Mouse (Mus musculus) lung, postnatal 36 days (tissue): ENCODE data around the gene Alkbh3.

Source experiments
- DNase-seq: peaks from one replicate; pipeline ENCODE4 v3.0.0; 2022; ENCODE audit warnings: mixed read lengths

The Alkbh3 gene

DNA sequence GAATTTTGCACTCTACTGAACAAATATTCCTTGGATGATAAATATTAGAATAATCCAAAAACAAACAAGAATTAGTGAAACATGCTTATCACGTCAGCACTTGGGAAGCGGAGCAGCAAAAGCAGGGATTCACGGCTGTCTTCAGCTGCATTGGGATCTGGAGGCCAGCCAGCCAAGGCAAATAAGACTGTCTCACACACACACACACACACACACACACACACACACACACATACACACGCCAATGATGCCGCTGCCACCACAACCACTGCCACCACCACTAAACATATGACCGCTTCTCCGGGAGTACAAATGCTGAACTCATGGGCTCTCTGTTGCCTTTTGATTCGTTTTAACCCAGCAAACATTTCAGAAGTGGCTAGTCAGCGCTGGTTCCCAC is 56.9 kb downstream of the Alkbh3 start:
- no peak for DNase-seq

DNA sequence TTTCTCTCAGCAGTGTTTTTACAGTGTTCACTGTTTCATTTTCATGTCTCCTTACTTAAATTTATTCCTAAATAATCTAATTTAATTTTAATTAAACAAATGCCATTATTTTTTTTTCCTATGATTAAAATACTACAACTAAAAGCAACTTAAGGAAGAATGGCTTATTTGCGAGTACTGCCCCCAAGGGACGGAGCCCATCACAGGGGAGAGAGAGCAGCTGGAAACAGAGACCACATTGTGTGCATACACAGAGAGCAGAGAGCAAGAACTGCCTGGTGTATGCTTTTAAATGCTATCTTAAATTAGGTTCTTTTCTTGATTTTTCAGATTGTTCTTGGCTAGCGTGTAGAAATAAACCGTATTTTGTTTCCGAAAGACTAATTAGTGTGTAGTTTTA is 63.6 kb downstream of the Alkbh3 start:
- DNase-seq: no peak

- no peak for DNase-seq
Observed at GRCm38 (mm10) chr2:93944855-93945254, 65.8 kb downstream of the Alkbh3 start.

- no peak for DNase-seq
Observed at GRCm38 (mm10) chr2:93944099-93944498, 66.5 kb downstream of the Alkbh3 start.

DNA sequence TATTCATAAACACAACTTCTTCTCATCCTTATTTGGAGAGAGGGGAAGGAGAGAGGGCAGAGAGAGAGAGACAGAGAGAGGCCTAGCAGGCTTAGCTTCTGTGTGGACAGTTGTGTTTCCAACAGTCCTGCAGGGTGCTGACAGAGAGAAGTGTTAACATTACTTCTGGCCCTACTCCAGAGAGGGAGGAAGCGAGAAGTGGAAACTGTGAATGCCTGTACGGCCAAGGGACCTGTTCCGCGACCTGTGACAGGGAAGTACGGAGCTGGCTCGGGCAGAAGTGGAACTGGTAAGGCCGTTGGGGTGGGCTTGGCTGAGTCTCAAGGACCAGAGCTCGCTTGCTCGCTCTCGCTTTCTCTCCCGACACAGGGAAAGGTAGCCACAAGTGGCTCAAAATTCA is 68.9 kb downstream of the Alkbh3 start:
- DNase-seq: peak; percentile 56

DNA sequence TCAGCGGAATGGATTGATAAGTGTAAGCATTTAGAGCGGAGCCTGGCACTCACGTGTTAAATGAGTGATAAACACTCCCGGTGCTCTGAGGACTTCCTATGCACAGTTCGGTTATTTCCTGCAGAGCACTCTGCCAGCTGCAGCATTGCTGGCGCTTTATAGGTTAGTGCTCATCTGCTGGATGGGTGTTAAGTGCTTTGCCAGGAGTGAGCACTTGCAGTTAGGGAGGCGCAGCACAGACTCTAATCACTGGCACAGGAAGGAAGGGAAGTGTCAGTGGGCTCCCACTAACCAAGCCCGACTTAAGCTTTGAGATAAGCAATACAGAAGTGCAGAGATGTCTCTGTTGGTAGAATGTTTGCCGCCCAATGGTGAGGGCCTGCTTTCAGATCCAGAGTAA is 72.1 kb downstream of the Alkbh3 start:
- DNase-seq: no peak
